Mouse (Mus musculus): ENCODE measurements around the gene Fbxl14.
"Not testable (repeated sequence)": the region's sequence is repeated elsewhere in the genome, so short reads cannot be mapped to it uniquely, and the experiment has no call there.

The Fbxl14 gene

GRCm38 (mm10) chr6:119473992-119474391 lies 5.5 kb upstream of the Fbxl14 start:
- TF ChIP-seq CTCF (conservative IDR thresholded peaks at IDR 0.05; ENCODE audit: low read length) (no peak), POU5F1 (IDR thresholded peaks at IDR 0.05; ENCODE audit: borderline replicate concordance, low read length) (no peak), NANOG (IDR thresholded peaks at IDR 0.05; ENCODE audit: borderline replicate concordance, low read length) (no peak)
- Histone ChIP-seq H3K9me3 (ENCODE audit: low read length) (0 out of 2 replicates have a peak, but pooled peaks cover 3% of the 10 kb centered on the region), H3K4me3 (replicated peaks; ENCODE audit: low read length) (no peak overlapping the region), H3K27me3 (ENCODE audit: insufficient read depth, low read length) (0 out of 2 replicates have a peak, but pooled peaks cover 5% of the 10 kb centered on the region), H3K4me1 (replicated peaks; ENCODE audit: low read depth, low read length) (peaks cover 20% of the 10 kb centered on the region), H3K36me3 (ENCODE audit: insufficient read depth, low read length) (no peaks in the 10 kb centered on the region)

GRCm38 (mm10) chr6:119475988-119476387 lies 3.5 kb upstream of the Fbxl14 start:
- no peak overlapping the region for H3K4me3 ChIP-seq (replicated peaks; ENCODE audit: low read length)
- 0 out of 2 replicates have a peak, but pooled peaks cover 5% of the 10 kb centered on the region for H3K27me3 ChIP-seq (ENCODE audit: insufficient read depth, low read length)
- H3K4me1 ChIP-seq (replicated peaks; ENCODE audit: low read depth, low read length): peaks cover 27% of the 10 kb centered on the region
- 0 out of 2 replicates have a peak, but pooled peaks cover under 1% of the 10 kb centered on the region for H3K9me3 ChIP-seq (ENCODE audit: low read length)
- H3K36me3 ChIP-seq (ENCODE audit: insufficient read depth, low read length): peaks cover 6% of the 10 kb centered on the region
- no peak for TF ChIP-seq CTCF (conservative IDR thresholded peaks at IDR 0.05; ENCODE audit: low read length)
- TF ChIP-seq POU5F1 (IDR thresholded peaks at IDR 0.05; ENCODE audit: borderline replicate concordance, low read length): no peak
- TF ChIP-seq NANOG (IDR thresholded peaks at IDR 0.05; ENCODE audit: borderline replicate concordance, low read length): no peak

- H3K36me3 ChIP-seq (ENCODE audit: insufficient read depth, low read length): peaks cover 14% of the 10 kb centered on the region
- no peaks in the 10 kb centered on the region for H3K9me3 ChIP-seq (ENCODE audit: low read length)
- TF ChIP-seq NANOG (IDR thresholded peaks at IDR 0.05; ENCODE audit: borderline replicate concordance, low read length) (no peak), CTCF (conservative IDR thresholded peaks at IDR 0.05; ENCODE audit: low read length) (no peak), POU5F1 (IDR thresholded peaks at IDR 0.05; ENCODE audit: borderline replicate concordance, low read length) (no peak)
These were observed 1.7 kb upstream of the Fbxl14 start for GRCm38 (mm10) chr6:119477686-119478310.

GRCm38 (mm10) chr6:119478560-119479342 lies 717 bp upstream of the Fbxl14 start:
- TF ChIP-seq NANOG (IDR thresholded peaks at IDR 0.05; ENCODE audit: borderline replicate concordance, low read length) (no peak), POU5F1 (IDR thresholded peaks at IDR 0.05; ENCODE audit: borderline replicate concordance, low read length) (no peak), CTCF (conservative IDR thresholded peaks at IDR 0.05; ENCODE audit: low read length) (no peak)
- H3K27me3 ChIP-seq (ENCODE audit: insufficient read depth, low read length): peaks cover 2% of the 10 kb centered on the region; the same call in 1 of the 2 replicates
- peaks cover 47% of the 10 kb centered on the region for H3K4me1 ChIP-seq (replicated peaks; ENCODE audit: low read depth, low read length)
- no peaks in the 10 kb centered on the region for H3K9me3 ChIP-seq (ENCODE audit: low read length)
- peaks cover 24% of the 10 kb centered on the region for H3K36me3 ChIP-seq (ENCODE audit: insufficient read depth, low read length)
- H3K4me3 ChIP-seq (replicated peaks; ENCODE audit: low read length): peak overlapping the region; percentile 90

More at GRCm38 (mm10) chr6:119477686-119478310, 1.7 kb upstream of the Fbxl14 start:
- H3K27me3 ChIP-seq (ENCODE audit: insufficient read depth, low read length): 0 out of 2 replicates have a peak, but pooled peaks cover 5% of the 10 kb centered on the region
- no peak overlapping the region for H3K4me3 ChIP-seq (replicated peaks; ENCODE audit: low read length)
- H3K4me1 ChIP-seq (replicated peaks; ENCODE audit: low read depth, low read length): peaks cover 38% of the 10 kb centered on the region

GRCm38 (mm10) chr6:119479876-119480705 lies 623 bp downstream of the Fbxl14 start:
- H3K27me3 ChIP-seq (ENCODE audit: insufficient read depth, low read length): no peaks in the 10 kb centered on the region; the same call in 1 of the 2 replicates
- no peaks in the 10 kb centered on the region for H3K9me3 ChIP-seq (ENCODE audit: low read length)
- peaks cover 59% of the 10 kb centered on the region for H3K4me1 ChIP-seq (replicated peaks; ENCODE audit: low read depth, low read length)
- TF ChIP-seq NANOG (IDR thresholded peaks at IDR 0.05; ENCODE audit: borderline replicate concordance, low read length) (no peak), CTCF (conservative IDR thresholded peaks at IDR 0.05; ENCODE audit: low read length) (no peak), POU5F1 (IDR thresholded peaks at IDR 0.05; ENCODE audit: borderline replicate concordance, low read length) (no peak)
- peaks cover 33% of the 10 kb centered on the region for H3K36me3 ChIP-seq (ENCODE audit: insufficient read depth, low read length)
- H3K4me3 ChIP-seq (replicated peaks; ENCODE audit: low read length): peak overlapping the region; percentile 90

GRCm38 (mm10) chr6:119480706-119481331 lies 1.4 kb downstream of the Fbxl14 start:
- Histone ChIP-seq H3K9me3 (ENCODE audit: low read length) (no peaks in the 10 kb centered on the region), H3K4me1 (replicated peaks; ENCODE audit: low read depth, low read length) (peaks cover 65% of the 10 kb centered on the region), H3K4me3 (replicated peaks; ENCODE audit: low read length) (peak overlapping the region; percentile 90), H3K36me3 (ENCODE audit: insufficient read depth, low read length) (peaks cover 33% of the 10 kb centered on the region), H3K27me3 (ENCODE audit: insufficient read depth, low read length) (no peaks in the 10 kb centered on the region; the same call in 1 of the 2 replicates)
- TF ChIP-seq NANOG (IDR thresholded peaks at IDR 0.05; ENCODE audit: borderline replicate concordance, low read length): no peak
- no peak for TF ChIP-seq POU5F1 (IDR thresholded peaks at IDR 0.05; ENCODE audit: borderline replicate concordance, low read length)

- H3K27me3 ChIP-seq (ENCODE audit: insufficient read depth, low read length); H3K9me3 ChIP-seq (ENCODE audit: low read length): not testable (repeated sequence)
- H3K36me3 ChIP-seq (ENCODE audit: insufficient read depth, low read length): peaks cover 33% of the 10 kb centered on the region
- H3K4me3 ChIP-seq (replicated peaks; ENCODE audit: low read length): peak overlapping the region; percentile 90
- H3K4me1 ChIP-seq (replicated peaks; ENCODE audit: low read depth, low read length): peaks cover 69% of the 10 kb centered on the region
These were observed 2.4 kb downstream of the Fbxl14 start for GRCm38 (mm10) chr6:119481741-119482390.
